Mouse (Mus musculus) left cerebral cortex, postnatal 4 days (tissue): ENCODE measurements around the gene Ltbr. TPM values are rescaled to one million over a fixed set of nuclear protein-coding genes. Genes with fewer than 3 reads are reported as not detected.
"Not testable (repeated sequence)": the region's sequence is repeated elsewhere in the genome, so short reads cannot be mapped to it uniquely, and the experiment has no call there.

Experiments used
- DNase-seq: peaks from one replicate; pipeline ENCODE4 v3.0.0-alpha.2; 2022
- intact Hi-C: fragments of 180-260 bp; cut with DNase I; formaldehyde crosslinking; loops from one replicate; pipeline ENCODE4 v1.15.1; 2025
- total RNA-seq, 2 experiments: library from RNA; stranded (reverse); gene quantifications; 2 replicates each; pipeline ENCODE4 v1.2.3; 2021

The Ltbr gene
- total RNA-seq, 2 experiments from 2014 or later = 9.6 to 10.7 TPM

DNA sequence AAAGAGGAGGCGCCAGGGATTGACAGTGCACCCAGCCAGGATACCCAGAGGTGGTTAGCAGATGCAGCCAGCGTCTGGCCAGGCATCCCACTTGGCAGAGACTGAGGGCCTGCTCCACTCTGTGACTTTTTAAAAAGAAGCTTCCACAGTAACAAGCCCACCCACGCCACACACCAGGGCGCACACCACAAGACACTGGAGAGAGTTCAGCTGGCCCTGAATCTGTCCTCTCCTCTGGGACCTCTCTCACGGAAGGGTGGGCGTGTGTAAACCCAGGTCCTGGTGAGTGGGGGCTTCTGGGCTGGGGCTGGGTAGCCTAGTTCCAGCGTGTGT, 512 bp upstream of the Ltbr start:
- intact Hi-C loops = no loop called here
- DNase-seq = no peak

DNA sequence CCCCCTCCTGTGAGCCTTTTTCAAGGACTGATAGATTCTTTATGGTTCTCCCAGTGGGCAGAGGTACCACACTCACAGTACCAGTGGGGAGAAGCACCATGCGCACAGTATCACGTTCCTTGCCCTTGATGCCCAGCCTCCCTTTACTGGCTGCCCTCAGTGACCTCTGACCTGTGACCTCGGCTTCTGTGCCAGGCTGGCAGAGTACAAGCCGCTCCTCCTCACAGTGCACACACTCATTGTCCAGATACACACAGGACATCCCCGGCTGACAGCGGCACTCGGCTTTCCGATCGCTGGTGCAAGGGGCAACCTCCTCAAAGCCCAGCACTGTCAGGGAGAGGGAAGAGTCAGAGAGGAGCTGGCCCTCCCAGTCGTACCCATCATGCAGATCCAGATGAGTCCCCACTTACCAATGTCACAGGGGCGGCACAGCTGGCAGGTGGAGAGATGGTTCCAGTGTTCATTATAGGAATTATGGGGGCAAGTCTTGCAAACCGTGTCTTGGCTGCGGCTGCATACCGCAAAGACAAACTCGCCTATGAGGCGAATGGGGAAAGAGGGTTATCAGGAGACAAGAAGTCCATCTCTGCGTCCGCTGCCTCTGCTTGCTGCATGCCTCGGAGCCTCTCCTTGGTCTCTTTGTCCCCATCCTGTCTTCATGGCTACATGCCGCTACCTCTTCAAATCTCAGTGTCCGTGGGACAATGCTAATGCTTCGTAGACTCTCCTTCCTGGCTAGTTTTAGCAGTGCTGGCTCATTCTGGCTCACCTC, 917 bp downstream of the Ltbr start:
- DNase-seq = no peak
- intact Hi-C loops = no loop called here

DNA sequence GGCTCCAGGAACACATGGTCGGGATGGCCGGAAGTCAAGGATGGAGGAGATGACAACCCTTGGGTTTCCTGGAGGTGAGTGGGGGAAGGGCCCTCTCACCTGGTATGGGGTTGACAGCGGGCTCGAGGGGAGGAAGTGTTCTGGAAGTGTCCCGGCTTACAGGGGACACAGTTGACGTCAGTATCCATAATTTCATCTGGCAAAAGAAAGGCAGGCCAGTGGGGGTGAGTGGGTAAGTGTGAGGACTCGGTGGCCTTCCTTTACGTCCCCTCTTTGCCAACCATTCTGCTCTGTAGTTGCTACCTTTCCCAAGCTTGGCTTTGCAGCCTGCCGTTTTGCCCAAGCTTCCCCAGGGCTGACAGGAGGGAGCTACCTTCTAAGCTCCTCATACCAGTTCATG, 1.5 kb downstream of the Ltbr start:
- intact Hi-C loops = no loop called here
- DNase-seq = no peak

DNA sequence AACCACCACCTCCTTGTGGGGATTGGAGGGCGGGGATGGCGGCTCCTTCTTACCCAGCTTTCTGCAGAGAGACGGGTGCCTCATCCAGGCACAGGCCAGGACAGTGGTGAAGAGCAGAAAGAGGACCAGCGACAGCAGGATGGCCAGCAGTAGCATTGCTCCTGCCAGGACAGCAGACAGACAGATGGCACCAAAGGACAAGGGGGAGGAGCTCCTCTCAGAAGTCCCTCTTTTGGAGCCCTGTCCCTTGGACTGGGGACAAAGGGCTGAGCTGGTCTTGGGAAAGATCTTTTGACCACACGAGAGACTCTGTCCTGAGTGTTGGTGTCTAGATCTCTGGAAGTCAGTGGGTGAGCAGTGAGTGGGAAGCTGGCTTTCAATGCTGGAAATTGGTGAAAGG, 4.3 kb downstream of the Ltbr start:
- intact Hi-C loops = no loop called here
- peak; percentile 29 for DNase-seq

DNA sequence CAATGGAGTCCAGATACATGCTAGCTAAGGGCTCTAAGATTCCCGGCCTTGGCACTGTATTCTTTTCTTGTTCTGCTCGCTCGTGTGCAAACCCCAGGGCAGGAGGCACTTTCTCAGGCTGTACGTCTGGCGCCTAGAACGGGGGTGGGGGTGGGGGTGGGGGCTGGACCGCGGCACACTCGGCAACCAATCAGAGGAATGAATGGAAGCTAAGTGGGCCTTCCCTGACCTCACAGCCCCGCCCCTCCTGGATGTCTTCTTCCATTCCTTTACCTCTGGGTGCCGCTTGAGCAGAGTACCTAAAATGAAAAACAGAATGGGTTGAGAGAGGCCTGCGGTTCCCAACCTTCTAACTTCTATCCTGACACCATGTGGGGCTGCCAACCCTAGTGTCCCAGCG, 4.8 kb downstream of the Ltbr start:
- no peak for DNase-seq
- intact Hi-C loops = no loop called here

DNA sequence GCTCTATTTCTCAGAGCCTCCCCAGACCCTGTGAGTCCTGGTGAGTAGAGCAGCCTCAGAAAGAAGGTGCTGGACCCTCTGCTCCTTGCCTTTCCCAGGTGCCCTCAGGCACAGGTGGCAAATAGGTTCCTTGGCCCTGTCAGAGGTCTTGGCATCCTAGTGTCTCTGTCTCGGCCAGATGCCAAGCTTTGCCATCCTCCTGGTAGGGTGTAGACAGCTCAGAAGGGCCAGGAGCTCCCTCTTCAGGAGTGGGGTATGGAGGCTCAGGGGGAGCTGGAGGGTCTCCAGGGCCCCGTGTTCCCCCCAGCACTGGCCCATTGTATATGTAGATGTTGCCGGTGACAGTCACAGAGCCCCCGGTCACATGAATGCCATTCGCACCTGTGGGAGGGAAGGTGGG, 6.6 kb downstream of the Ltbr start:
- no peak for DNase-seq
- intact Hi-C loops = no loop called here

DNA sequence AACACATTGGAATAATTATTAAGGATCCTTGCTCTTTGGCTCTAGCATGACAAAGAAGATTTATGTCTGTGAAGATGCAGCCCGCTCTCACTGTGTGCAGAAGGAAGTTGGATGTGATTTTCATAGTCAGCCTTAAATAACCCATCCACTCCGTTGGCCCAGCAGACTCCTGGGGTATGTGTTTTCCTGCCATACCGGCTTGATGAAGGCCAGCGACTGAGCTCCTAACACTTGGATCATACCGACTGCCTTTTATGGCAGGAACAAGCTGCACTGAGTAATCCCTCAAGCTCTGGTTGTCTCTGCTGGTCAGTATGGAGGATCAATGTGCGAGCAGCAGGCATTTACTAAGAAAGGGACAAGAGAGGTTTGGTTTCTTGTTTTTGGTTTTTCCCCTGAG, 8.2 kb downstream of the Ltbr start:
- no peak for DNase-seq
- intact Hi-C loops = no loop called here

DNA sequence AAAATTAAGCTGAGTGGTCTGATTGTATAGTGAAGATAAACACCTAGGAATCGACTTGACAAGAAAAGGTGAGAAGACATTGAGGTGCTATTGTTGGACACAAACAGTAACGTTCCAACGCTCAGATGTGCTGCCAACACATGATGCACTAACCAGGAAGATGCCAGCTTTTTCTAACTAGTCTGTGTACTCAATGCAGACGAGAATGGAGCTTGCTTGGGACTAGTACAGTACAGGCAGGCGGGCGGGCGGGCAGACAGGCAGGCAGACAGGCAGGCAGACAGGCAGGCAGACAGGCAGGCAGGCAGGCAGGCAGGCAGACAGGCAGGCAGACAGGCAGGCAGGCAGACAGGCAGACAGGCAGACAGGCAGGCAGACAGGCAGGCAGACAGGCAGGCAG, 9.3 kb downstream of the Ltbr start:
- intact Hi-C loops, DNase-seq: not testable (repeated sequence)

DNA sequence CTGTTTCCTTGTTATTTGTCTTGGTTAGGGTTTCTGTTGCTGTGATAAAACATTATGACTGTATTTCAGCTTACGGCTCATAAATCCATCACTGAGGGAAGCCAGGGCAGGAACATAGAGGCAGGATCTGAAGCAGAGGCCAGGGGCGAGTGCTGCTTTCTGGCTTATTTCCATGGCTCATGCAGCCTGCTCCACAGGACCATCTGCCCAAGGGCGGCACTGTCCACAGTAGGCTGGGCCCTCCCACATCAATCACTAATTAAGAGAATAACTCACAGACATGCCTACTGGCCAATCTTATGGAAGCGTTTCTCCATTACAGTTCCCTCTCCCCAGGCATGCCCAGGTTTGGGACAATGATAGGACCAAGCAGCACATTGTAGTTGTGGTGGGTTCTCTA, 10.4 kb downstream of the Ltbr start:
- intact Hi-C loops = no loop called here
- peak; percentile 64 for DNase-seq

DNA sequence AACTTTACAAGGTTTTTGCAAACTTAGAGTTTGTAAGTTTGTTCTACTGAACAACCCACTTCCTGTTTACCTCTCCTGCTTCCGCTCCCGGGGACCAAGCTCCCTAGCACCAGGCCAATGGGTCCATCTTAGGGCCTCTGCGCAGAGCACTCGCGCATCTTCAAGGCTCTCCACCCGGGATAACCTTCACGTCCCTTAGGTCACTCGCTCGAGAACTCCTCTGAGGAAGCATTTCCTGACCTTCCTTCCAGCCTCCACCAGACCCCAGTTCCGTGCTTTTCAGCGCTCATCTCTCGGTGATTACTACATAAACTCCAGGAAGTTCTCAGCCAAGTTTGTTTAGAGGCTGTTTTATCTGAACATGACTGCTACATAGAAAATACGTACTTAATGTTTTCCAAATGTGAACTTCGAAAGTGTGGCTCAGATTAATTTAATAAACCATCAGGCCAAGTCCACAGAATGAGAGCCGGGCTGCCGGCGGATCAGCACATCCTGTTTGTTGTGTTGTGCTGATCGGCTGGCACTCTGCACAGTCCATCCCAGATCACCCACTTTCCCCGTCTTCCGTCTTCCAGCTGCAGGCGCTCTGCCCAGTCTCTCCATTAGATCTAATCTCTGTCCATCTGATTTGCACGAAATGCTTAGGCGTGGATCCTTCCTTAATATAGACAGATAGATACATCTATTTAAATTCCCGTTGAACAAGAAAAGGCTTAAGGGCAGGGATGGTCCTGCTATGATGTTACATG, 11.3 kb downstream of the Ltbr start:
- intact Hi-C loops = no loop called here
- no peak for DNase-seq

DNA sequence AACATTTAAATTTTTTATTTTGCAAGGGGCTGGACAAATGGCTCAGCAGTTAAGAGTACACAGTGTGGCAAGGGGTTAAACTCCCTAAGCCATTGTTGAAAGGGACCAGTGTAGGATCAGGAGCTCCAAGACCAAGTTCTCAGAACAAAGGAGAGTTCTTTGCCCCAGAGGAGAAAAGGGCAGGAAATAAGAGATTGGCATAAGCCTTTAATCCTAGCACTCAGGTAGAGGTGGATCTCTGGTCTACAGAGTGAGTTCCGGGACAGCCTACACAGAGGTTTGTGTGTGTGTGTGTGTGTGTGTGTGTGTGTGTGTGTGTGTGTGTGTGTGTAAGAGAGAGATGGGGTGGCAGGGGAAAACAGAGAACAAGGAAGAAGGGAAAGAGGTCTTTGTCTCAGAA, 12.7 kb downstream of the Ltbr start:
- DNase-seq = no peak
- intact Hi-C loops = no loop called here

DNA sequence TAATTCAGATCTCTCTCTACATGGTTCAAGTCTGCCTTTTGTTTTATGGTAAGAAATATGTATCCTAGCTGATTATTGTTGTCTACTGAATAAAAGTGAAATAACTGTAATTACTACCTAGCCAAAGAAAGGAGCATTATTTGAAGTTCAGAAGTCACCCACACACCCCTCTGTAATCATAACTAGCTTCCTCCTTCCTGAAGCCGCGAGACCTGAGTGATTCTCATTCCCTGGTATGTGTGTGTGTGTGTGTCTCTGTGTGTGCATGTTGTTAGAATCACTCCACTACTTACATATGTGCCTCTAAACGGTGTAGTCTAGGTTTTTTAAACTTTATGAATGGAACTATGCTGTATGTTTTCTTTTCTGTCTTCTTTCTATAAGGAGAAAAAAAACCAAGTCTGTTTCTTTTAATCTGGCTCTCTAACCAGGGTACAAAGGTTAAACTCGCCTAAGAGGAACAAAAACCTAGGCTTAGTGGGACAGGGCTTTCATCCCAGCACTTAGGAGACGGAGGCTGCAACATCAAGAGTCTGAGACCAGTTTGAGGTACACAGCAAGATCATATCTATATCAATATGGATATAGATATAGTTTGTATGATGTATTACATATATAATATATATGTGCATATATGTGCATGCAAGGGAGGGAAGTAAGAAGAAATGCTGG, 16.4 kb downstream of the Ltbr start:
- intact Hi-C loops = no loop called here
- no peak for DNase-seq

DNA sequence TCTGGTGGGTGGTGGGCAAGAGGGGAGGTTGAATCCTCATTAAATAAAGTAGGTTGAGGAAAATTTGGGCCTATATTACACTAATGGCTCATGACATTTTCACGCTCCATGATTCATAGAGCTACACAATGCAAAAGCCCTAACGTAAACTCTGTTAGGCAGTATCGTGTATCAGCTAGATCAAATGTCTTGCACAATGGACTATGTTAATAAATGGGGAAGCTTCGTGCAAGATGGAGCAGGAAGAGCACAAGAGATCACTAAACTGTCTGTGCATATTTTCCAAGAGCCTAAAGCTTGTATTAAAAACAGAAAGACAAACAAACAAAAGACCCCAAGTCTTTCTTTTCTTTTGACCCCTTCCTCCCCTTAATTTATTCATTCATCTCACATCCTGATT, 19.6 kb downstream of the Ltbr start:
- DNase-seq = no peak
- intact Hi-C loops = no loop called here

DNA sequence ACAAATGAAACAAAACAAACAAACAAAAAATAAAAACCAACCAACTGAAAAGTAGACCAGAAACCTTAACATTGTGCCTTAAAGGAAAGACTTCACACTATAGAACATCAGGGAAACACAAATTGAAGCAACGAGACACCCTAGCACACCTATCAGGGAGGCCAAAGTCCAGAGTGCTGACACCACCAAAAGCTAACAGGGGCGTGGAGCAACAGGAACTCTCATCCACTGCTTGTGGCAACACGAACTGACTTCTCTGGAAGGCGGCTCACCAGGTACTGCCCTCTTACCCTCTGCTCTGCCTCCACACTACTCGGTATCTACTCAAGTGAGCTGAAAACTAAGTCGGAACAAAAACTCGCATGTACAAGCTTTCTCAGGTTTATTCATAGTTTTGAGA, 21.4 kb downstream of the Ltbr start:
- intact Hi-C loops = no loop called here
- no peak for DNase-seq

DNA sequence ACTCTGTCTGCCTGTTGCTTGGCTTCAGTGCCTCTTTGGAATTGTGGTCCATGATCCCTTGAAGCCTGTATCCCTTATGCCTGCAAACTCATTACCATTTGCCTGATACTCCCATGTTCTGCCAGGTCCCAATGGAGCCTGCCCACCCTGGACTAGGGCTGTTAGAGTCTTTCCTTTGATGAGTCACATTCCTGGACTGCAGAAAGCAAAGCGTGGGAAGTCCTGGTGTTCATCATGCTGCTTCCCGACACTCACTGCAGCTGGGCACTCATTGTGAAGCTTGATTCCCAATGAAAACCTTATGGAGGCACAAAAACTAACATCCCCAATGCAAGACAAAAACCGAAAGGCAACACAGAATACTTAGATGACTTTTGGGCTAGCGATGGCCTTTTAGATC, 22.4 kb downstream of the Ltbr start:
- intact Hi-C loops = no loop called here
- DNase-seq = no peak

DNA sequence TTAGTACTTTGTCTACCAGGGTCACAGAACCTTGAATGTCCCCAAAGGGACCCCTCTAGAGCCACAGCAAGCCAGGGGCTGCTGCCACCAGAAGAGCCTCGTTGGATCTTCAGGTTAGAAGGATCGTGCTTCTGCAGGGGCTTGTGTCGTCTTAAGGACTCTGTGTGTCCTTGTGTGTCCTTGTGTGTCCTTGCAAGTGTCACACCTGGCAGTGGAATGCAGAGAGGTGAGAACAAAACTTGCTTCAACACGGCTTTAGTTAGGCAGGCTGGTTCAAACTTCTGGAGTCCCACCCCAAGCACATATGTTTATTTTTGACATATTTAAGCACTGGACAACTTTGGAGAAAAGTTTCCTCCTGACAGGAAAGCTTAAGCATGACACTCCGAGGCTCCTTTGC, 25.0 kb downstream of the Ltbr start:
- no peak for DNase-seq
- intact Hi-C loops = no loop called here

DNA sequence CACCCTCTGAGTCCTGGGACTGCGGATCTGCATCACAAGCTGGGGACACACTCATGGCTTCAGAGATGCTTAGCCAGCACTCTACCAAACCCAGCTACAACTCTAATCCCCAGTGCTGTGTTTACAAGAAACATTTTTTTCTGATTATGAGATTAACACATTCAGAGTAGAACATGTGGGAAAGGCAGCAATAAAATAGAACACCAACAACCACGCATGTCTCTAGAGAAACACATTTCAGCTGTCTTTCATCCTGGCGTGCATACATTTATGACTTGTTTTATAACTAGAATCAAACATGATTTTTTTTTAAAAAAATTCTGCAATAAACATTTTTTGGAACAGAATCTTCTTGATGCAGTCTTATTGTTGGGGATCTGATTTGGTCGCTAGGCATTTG, 26.7 kb downstream of the Ltbr start:
- DNase-seq = no peak
- intact Hi-C loops = no loop called here

DNA sequence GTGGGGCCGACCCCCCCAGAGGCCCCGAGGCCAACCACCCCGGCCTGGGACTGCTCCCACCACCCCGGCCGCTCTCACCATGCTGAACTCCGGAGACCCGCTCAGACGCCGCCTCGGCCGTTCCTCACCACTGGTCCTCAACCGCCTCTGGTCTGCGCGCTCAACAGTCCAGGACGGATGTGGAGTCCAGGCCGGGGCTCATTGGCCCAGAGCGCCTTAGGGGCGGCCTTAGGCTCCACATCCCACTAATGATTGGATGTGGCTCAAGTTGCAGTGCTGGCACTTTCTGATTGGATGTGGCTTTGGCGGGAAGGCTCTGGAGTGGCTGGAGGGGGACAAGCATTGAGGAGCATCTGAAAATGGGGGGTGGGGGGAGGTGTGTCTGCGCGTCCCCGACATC, 27.8 kb downstream of the Ltbr start, which contains the start of gene Tuba3a:
TSS of gene Tuba3a (minus strand) at position 153 of the 400 bp plus-strand sequence.
- no peak for DNase-seq
- intact Hi-C loops = no loop called here

DNA sequence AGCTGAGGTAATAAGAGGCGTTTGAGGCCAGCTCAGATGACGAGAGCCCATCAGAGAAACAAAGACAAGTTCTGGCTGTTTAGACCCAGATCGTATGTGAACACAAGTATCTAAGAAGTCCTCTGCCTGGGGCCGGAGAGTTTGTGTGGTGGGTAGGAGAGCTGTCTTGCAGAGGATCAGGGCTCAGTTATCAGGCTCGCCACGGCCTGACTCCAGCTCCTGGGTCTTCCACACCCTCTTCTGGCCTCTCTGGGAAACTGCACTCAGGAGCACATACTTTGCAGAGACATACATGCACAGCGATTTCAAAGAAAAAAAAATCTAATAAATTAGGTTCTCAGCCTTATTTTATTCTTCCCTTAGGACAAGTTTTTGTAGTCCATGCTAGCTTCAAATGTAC, 28.9 kb downstream of the Ltbr start:
- no peak for DNase-seq
- intact Hi-C loops = no loop called here

DNA sequence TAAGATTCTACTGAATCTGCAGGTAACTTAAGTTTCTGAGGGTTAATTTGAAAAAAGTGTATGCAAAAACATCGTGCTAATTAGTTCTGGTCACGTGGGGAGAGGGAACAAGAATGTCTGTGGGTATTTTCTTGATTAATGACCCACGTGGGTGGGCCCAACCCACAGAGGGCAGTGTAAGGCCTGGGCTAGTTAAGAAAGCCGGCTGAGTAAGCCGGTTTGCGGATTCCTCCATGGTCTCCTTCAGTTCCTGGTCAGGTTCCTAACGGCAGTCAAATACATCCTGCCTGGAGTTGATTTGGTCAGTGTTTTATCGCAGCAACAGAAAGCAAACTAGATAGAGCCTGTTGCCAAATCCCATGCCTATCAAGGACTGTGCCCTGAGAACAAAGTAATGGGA, 29.4 kb downstream of the Ltbr start:
- no peak for DNase-seq
- intact Hi-C loops = no loop called here

DNA sequence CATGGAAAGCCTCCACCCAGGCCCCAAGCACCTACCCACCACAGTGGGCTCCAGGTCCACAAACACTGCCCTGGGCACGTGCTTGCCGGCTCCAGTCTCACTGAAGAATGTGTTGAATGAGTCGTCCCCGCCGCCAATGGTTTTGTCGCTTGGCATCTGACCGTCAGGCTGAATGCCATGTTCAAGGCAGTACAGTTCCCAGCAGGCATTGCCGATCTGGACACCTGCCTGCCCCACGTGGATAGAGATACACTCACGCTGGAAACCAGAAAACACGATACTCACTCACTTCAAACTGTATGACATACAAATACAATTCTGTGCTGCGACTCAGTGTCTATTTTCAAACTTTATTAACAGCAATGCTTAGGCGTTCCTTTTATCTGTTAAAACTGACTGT, 31.0 kb downstream of the Ltbr start:
- DNase-seq, intact Hi-C loops: not testable (repeated sequence)

DNA sequence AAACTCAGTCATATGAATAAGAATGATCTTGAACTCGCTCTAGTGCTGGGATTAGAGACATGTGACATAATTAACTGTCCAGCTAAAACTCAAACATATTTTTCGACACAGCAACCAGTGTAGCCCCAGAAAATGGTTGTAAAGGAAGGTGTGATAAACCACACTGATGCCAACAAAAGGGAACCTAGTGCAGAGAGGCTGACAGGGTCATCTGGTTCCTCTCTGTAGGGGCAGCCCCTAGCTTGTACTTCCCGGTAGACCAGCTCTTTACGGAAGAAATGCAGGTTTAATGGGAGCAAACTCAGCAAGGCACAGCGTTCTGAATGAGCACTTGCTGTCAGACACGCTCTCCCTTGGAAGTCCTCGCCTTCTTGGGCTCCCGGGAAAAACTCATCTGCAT, 34.0 kb downstream of the Ltbr start:
- intact Hi-C loops = no loop called here
- no peak for DNase-seq
